Mouse (Mus musculus): ENCODE data around the gene Cox19. TPM values are rescaled to one million over a fixed set of nuclear protein-coding genes. Genes with fewer than 3 reads are reported as not detected.

The Cox19 gene
- polyA plus RNA-seq, 1 experiment = 39.3 TPM

DNA sequence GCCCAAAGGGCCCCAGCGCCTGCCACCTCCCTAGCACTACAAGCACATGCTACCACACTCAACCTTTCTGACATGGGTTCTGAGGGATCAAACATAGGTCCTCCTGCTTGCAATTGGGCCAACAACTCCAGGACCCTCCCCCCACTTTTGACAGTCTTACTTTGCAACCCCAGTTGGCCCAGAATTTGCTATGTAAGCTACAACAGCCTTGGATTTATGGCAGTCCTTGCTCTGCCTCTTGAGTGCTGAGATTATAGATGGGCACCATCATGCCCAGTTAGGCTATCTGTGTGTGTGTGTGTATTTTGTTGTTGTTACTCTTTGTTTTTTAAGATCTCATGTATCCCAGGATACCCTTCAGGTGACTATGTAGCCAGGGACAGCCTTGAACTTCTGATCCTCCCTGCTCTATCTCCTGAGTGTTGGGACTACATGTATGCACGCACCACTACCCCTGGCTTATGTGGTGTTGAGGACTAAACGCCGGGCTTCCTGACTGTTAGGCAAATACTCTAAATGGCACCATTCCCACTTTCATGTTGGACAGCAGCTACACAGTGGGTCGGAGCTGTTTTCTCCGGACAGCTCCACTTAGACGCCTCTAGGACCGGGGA, 28.7 kb upstream of the Cox19 start:
- peaks cover 17% of the 10 kb centered on the region for H3K4me1 ChIP-seq (ENCODE audit: control insufficient read depth, insufficient read depth, low read length)
- peak overlapping the region; percentile 79 for H3K27ac ChIP-seq (ENCODE audit: control insufficient read depth, insufficient read depth, low read depth, low read length, poor library complexity)
- peak overlapping the region; percentile 86 for H3K4me3 ChIP-seq (replicated peaks; ENCODE audit: control insufficient read depth, low read depth, low read length)
- WGBS = 9% methylated on average over 8 of the region's 8 CpGs
- TF ChIP-seq CTCF (IDR thresholded peaks at IDR 0.05; ENCODE audit: control insufficient read depth, insufficient read depth, low read length) (no peak), POLR2A (IDR thresholded peaks at IDR 0.05; ENCODE audit: borderline replicate concordance, control insufficient read depth, low read depth, low read length) (no peak)

DNA sequence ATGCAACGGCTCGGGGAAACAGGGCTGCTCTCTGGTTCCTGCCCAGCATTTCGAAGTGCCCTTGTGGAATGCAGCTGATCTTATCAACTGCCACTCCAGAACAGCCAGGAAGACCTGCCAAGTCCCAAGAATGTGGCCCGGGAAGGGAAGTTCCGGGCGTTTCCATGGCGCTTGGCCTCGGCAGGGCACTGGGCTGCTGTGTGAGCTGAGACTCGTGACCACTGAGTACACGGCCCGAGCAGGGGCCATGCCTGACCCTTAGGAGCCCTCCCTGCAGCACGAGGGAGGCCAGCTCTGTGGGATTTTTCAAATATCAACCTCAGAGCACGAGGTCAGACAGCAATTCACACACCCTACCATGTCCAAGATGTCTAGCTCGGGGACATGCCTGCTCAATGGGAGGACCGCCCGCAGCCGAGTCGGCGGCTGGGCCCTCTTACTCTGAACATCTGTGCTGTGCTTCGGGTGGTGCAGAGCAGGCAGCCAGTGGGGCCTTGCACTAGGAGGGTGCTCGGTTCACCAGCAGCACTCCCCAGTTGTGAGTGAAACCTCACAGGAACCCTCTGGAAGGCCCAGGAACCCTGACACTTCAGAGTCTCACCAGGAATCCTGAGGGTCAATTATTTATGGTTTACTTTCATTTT, 27.9 kb upstream of the Cox19 start:
- H3K27ac ChIP-seq (ENCODE audit: control insufficient read depth, insufficient read depth, low read depth, low read length, poor library complexity) = peak overlapping the region; percentile 68
- H3K4me3 ChIP-seq (replicated peaks; ENCODE audit: control insufficient read depth, low read depth, low read length) = peak overlapping the region; percentile 0
- H3K4me1 ChIP-seq (ENCODE audit: control insufficient read depth, insufficient read depth, low read length) = peaks cover 17% of the 10 kb centered on the region
- TF ChIP-seq POLR2A (IDR thresholded peaks at IDR 0.05; ENCODE audit: borderline replicate concordance, control insufficient read depth, low read depth, low read length) (peak; percentile 34; the same call in 1 of the 2 replicates), CTCF (IDR thresholded peaks at IDR 0.05; ENCODE audit: control insufficient read depth, insufficient read depth, low read length) (no peak)
- 13% methylated on average over 21 of the region's 21 CpGs for WGBS

DNA sequence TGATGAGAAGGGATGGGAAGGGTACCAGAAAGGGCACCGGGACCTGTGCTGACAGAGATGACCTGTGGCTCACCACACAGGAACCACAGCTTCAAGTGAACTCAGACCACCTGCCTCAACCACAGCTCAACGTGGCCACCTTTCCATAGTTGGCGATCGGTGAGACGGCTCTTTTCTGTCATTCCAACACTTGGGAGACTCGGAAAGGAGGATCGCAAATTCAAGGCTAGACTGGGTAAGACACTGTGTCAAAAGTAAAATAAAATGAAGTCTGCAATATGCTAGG, 27.0 kb upstream of the Cox19 start:
- TF ChIP-seq POLR2A (IDR thresholded peaks at IDR 0.05; ENCODE audit: borderline replicate concordance, control insufficient read depth, low read depth, low read length) (no peak), CTCF (IDR thresholded peaks at IDR 0.05; ENCODE audit: control insufficient read depth, insufficient read depth, low read length) (no peak)
- WGBS = 27% methylated on average over 7 of the region's 7 CpGs
- H3K27ac ChIP-seq (ENCODE audit: control insufficient read depth, insufficient read depth, low read depth, low read length, poor library complexity) = peak overlapping the region; percentile 77
- no peak overlapping the region for H3K4me3 ChIP-seq (replicated peaks; ENCODE audit: control insufficient read depth, low read depth, low read length)
- peaks cover 20% of the 10 kb centered on the region for H3K4me1 ChIP-seq (ENCODE audit: control insufficient read depth, insufficient read depth, low read length)

DNA sequence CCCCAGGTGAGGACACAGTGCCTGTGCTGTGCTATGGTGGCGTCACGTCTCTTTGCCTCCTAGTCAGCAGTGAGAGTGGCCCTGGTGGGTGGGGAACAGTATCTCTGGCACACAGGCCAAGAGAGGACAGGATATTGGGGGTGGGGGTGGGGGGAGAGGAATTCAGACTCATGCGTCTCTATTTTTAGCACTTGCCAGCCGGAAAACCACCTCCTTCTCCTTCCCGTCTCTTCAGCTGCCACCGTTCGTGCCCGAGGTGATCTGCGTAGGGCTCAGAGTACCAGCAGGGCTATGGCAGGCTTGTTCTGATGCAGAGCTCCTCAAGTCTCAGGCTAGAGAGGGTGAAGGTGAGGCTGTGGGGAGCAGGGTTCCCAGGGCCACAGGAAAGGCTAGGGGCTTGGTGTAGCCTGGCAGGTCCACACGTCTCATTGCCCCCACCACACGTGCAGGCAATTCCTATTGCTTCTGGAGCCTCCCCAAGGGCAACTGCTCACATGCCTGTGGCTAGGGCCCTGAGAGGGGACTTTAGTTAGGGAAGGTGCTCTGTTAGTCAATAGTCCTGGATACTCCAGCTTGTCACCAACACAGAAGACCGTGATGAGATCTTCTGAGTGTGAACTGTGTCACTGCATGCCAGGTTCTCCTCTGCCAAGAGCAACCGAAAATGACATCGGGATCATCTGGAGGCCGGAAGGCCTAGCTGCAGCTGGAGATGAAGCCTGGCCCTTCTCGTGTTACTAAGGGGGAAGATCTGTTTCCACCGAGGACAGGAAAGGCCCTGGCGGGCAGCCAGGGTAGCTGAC, 26.5 kb upstream of the Cox19 start, which contains the start of gene Gpr146:
Gene Gpr146 (plus strand): TSS at position 230 of the 803 bp plus-strand sequence.
- WGBS = 9% methylated on average over 18 of the region's 18 CpGs
- Histone ChIP-seq H3K4me3 (replicated peaks; ENCODE audit: control insufficient read depth, low read depth, low read length) (peak within 1 kb of the TSS; percentile 4), H3K4me1 (ENCODE audit: control insufficient read depth, insufficient read depth, low read length) (peaks cover 18% of the 10 kb centered on the region), H3K27ac (ENCODE audit: control insufficient read depth, insufficient read depth, low read depth, low read length, poor library complexity) (peak within 1 kb of the TSS; percentile 77)
- TF ChIP-seq CTCF (IDR thresholded peaks at IDR 0.05; ENCODE audit: control insufficient read depth, insufficient read depth, low read length) (no peak), POLR2A (IDR thresholded peaks at IDR 0.05; ENCODE audit: borderline replicate concordance, control insufficient read depth, low read depth, low read length) (0 out of 2 replicates have a peak, but pooled peaks have one; percentile 39)

DNA sequence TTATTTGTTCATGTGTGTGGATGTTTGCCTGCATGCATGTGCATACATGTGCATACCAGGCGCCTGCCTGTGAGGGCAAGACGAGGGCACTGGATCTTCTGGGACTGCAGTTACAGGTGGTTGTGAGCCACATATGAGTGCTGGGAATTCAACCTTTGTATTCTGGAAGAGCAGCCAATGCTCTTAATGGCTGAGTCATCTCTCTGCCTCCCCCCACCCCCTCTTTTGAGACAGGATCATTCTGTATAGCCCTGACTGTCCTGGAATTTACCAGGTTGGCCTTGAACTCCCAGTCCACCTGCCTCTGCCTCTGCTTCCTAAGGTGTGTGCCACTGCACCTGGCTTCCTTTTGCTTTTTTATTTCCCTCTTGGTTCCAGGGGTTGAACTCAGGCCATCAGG, 23.6 kb upstream of the Cox19 start:
- Histone ChIP-seq H3K4me1 (ENCODE audit: control insufficient read depth, insufficient read depth, low read length) (peaks cover 18% of the 10 kb centered on the region), H3K27ac (ENCODE audit: control insufficient read depth, insufficient read depth, low read depth, low read length, poor library complexity) (no peak overlapping the region), H3K4me3 (replicated peaks; ENCODE audit: control insufficient read depth, low read depth, low read length) (no peak overlapping the region)
- 84% methylated on average over 2 of the region's 2 CpGs for whole genome bisulfite sequencing
- TF ChIP-seq CTCF (IDR thresholded peaks at IDR 0.05; ENCODE audit: control insufficient read depth, insufficient read depth, low read length) (no peak), POLR2A (IDR thresholded peaks at IDR 0.05; ENCODE audit: borderline replicate concordance, control insufficient read depth, low read depth, low read length) (no peak)

DNA sequence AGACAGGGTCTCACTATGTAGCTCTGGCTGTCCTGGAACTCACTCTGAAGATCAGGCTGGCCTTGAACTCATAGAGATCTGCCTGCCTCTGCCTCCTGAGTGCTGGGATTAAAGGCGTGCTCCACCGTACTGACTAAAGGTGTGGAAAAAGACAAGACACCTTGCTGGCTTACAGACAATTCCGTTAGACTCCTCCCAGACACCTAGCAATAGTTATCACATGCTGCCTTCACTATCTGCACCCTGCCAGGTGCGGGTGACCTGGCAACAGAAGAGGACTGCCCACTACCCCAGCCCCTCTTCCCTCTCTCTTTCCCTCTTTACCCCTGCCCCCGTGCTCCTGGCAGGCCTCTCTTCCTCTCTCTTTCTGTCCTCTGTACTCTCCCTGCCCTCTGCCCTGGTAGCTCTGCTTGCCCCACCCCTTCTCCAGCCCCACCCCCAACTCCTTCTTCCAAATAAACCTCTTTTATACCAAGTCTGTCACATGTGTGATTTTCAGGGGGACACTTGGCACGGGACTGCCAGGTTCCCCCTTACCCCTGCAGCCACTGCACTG, 22.7 kb upstream of the Cox19 start:
- 53% methylated on average over 6 of the region's 6 CpGs for WGBS
- TF ChIP-seq CTCF (IDR thresholded peaks at IDR 0.05; ENCODE audit: control insufficient read depth, insufficient read depth, low read length) (no peak), POLR2A (IDR thresholded peaks at IDR 0.05; ENCODE audit: borderline replicate concordance, control insufficient read depth, low read depth, low read length) (no peak)
- Histone ChIP-seq H3K27ac (ENCODE audit: control insufficient read depth, insufficient read depth, low read depth, low read length, poor library complexity) (no peak overlapping the region), H3K4me1 (ENCODE audit: control insufficient read depth, insufficient read depth, low read length) (peaks cover 17% of the 10 kb centered on the region), H3K4me3 (replicated peaks; ENCODE audit: control insufficient read depth, low read depth, low read length) (no peak overlapping the region)

DNA sequence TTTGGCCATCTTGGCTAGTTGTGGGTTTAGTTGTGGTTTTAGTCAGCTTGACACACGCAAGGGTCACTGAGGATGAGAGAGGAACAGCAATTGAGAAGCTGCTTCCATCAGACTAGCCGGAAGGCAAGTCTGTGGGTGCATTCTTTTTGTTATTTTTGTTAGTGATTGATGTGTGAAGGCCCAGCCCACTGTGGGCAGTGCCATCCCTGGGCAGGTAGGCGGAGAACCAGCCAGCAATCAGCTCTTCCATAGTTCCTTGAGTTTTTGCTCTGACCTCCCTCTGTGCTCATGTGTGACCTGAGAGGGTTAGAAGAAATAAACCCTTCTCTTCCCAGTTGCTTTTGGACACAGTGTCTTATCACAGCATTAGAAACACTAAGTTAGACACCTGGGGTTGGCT, 21.9 kb upstream of the Cox19 start:
- Histone ChIP-seq H3K4me1 (ENCODE audit: control insufficient read depth, insufficient read depth, low read length) (peaks cover 14% of the 10 kb centered on the region), H3K27ac (ENCODE audit: control insufficient read depth, insufficient read depth, low read depth, low read length, poor library complexity) (peak overlapping the region; percentile 39; the same call in 1 of the 2 replicates), H3K4me3 (replicated peaks; ENCODE audit: control insufficient read depth, low read depth, low read length) (no peak overlapping the region)
- no peak for TF ChIP-seq POLR2A (IDR thresholded peaks at IDR 0.05; ENCODE audit: borderline replicate concordance, control insufficient read depth, low read depth, low read length)
- TF ChIP-seq CTCF (IDR thresholded peaks at IDR 0.05; ENCODE audit: control insufficient read depth, insufficient read depth, low read length) = no peak
- 40% methylated on average over 3 of the region's 3 CpGs for WGBS
